Mouse (Mus musculus): ENCODE data around the gene Zdhhc6. TPM values are rescaled to one million over a fixed set of nuclear protein-coding genes. Genes with fewer than 3 reads are reported as not detected.

Zdhhc6 gene
- polyA plus RNA-seq, 1 experiment = 65.9 TPM

GRCm38 (mm10) chr19:55266786-55267185, 49.0 kb downstream of the Zdhhc6 start:
- TF ChIP-seq CTCF (IDR thresholded peaks at IDR 0.05; ENCODE audit: low read depth, low read length) (no peak), POLR2A (IDR thresholded peaks at IDR 0.05; ENCODE audit: insufficient read depth, low read length) (no peak), EP300 (IDR thresholded peaks at IDR 0.05; ENCODE audit: insufficient read depth, low read depth, low read length) (no peak)
- Histone ChIP-seq H3K36me3 (ENCODE audit: control insufficient read depth, insufficient read depth, low read length, poor library complexity, severe bottlenecking) (no peaks in the 10 kb centered on the region), H3K27ac (ENCODE audit: insufficient read depth, low read length) (no peak overlapping the region), H3K27me3 (ENCODE audit: control insufficient read depth, insufficient read depth, low read length, poor library complexity, severe bottlenecking) (no peaks in the 10 kb centered on the region), H3K9me3 (replicated peaks; ENCODE audit: control insufficient read depth, insufficient read depth, low read length, poor library complexity, severe bottlenecking) (no peaks in the 10 kb centered on the region), H3K9ac (ENCODE audit: low read depth, poor library complexity, severe bottlenecking) (no peak overlapping the region), H3K4me1 (ENCODE audit: control insufficient read depth, insufficient read depth, low read length) (peaks cover 6% of the 10 kb centered on the region), H3K4me3 (ENCODE audit: low read depth, low read length) (no peak overlapping the region)

GRCm38 (mm10) chr19:55265269-55265668, 50.6 kb downstream of the Zdhhc6 start:
- Histone ChIP-seq H3K27me3 (ENCODE audit: control insufficient read depth, insufficient read depth, low read length, poor library complexity, severe bottlenecking) (no peaks in the 10 kb centered on the region), H3K27ac (ENCODE audit: insufficient read depth, low read length) (no peak overlapping the region), H3K36me3 (ENCODE audit: control insufficient read depth, insufficient read depth, low read length, poor library complexity, severe bottlenecking) (no peaks in the 10 kb centered on the region), H3K4me3 (ENCODE audit: low read depth, low read length) (no peak overlapping the region), H3K9me3 (replicated peaks; ENCODE audit: control insufficient read depth, insufficient read depth, low read length, poor library complexity, severe bottlenecking) (no peaks in the 10 kb centered on the region), H3K9ac (ENCODE audit: low read depth, poor library complexity, severe bottlenecking) (no peak overlapping the region), H3K4me1 (ENCODE audit: control insufficient read depth, insufficient read depth, low read length) (peaks cover 2% of the 10 kb centered on the region)
- TF ChIP-seq POLR2A (IDR thresholded peaks at IDR 0.05; ENCODE audit: insufficient read depth, low read length) = no peak
- no peak for TF ChIP-seq EP300 (IDR thresholded peaks at IDR 0.05; ENCODE audit: insufficient read depth, low read depth, low read length)
- no peak for TF ChIP-seq CTCF (IDR thresholded peaks at IDR 0.05; ENCODE audit: low read depth, low read length)

GRCm38 (mm10) chr19:55260389-55261184, 55.2 kb downstream of the Zdhhc6 start:
- H3K4me1 ChIP-seq (ENCODE audit: control insufficient read depth, insufficient read depth, low read length) = no peaks in the 10 kb centered on the region
- H3K9ac ChIP-seq (ENCODE audit: low read depth, poor library complexity, severe bottlenecking) = no peak overlapping the region

GRCm38 (mm10) chr19:55258514-55258913, 57.3 kb downstream of the Zdhhc6 start:
- H3K9me3 ChIP-seq (replicated peaks; ENCODE audit: control insufficient read depth, insufficient read depth, low read length, poor library complexity, severe bottlenecking) = no peaks in the 10 kb centered on the region
- TF ChIP-seq EP300 (IDR thresholded peaks at IDR 0.05; ENCODE audit: insufficient read depth, low read depth, low read length) = no peak
- TF ChIP-seq POLR2A (IDR thresholded peaks at IDR 0.05; ENCODE audit: insufficient read depth, low read length) = no peak
- H3K4me1 ChIP-seq (ENCODE audit: control insufficient read depth, insufficient read depth, low read length) = peaks cover 2% of the 10 kb centered on the region
- no peaks in the 10 kb centered on the region for H3K27me3 ChIP-seq (ENCODE audit: control insufficient read depth, insufficient read depth, low read length, poor library complexity, severe bottlenecking)
- H3K9ac ChIP-seq (ENCODE audit: low read depth, poor library complexity, severe bottlenecking) = no peak overlapping the region
- no peak overlapping the region for H3K27ac ChIP-seq (ENCODE audit: insufficient read depth, low read length)
- H3K36me3 ChIP-seq (ENCODE audit: control insufficient read depth, insufficient read depth, low read length, poor library complexity, severe bottlenecking) = no peaks in the 10 kb centered on the region
- H3K4me3 ChIP-seq (ENCODE audit: low read depth, low read length) = no peak overlapping the region

More at GRCm38 (mm10) chr19:55260389-55261184, 55.2 kb downstream of the Zdhhc6 start:
- H3K4me3 ChIP-seq (ENCODE audit: low read depth, low read length) = no peak overlapping the region
- H3K27ac ChIP-seq (ENCODE audit: insufficient read depth, low read length) = no peak overlapping the region
- H3K36me3 ChIP-seq (ENCODE audit: control insufficient read depth, insufficient read depth, low read length, poor library complexity, severe bottlenecking) = no peaks in the 10 kb centered on the region
- no peaks in the 10 kb centered on the region for H3K27me3 ChIP-seq (ENCODE audit: control insufficient read depth, insufficient read depth, low read length, poor library complexity, severe bottlenecking)
- TF ChIP-seq EP300 (IDR thresholded peaks at IDR 0.05; ENCODE audit: insufficient read depth, low read depth, low read length) (no peak), CTCF (IDR thresholded peaks at IDR 0.05; ENCODE audit: low read depth, low read length) (no peak), POLR2A (IDR thresholded peaks at IDR 0.05; ENCODE audit: insufficient read depth, low read length) (no peak)
- no peaks in the 10 kb centered on the region for H3K9me3 ChIP-seq (replicated peaks; ENCODE audit: control insufficient read depth, insufficient read depth, low read length, poor library complexity, severe bottlenecking)

- no peak overlapping the region for H3K4me3 ChIP-seq (ENCODE audit: low read depth, low read length)
- H3K9me3 ChIP-seq (replicated peaks; ENCODE audit: control insufficient read depth, insufficient read depth, low read length, poor library complexity, severe bottlenecking) = no peaks in the 10 kb centered on the region
- H3K4me1 ChIP-seq (ENCODE audit: control insufficient read depth, insufficient read depth, low read length) = peaks cover 2% of the 10 kb centered on the region
- no peaks in the 10 kb centered on the region for H3K36me3 ChIP-seq (ENCODE audit: control insufficient read depth, insufficient read depth, low read length, poor library complexity, severe bottlenecking)
- H3K9ac ChIP-seq (ENCODE audit: low read depth, poor library complexity, severe bottlenecking) = no peak overlapping the region
- no peak overlapping the region for H3K27ac ChIP-seq (ENCODE audit: insufficient read depth, low read length)
- H3K27me3 ChIP-seq (ENCODE audit: control insufficient read depth, insufficient read depth, low read length, poor library complexity, severe bottlenecking) = no peaks in the 10 kb centered on the region
- TF ChIP-seq POLR2A (IDR thresholded peaks at IDR 0.05; ENCODE audit: insufficient read depth, low read length) (no peak), CTCF (IDR thresholded peaks at IDR 0.05; ENCODE audit: low read depth, low read length) (no peak), EP300 (IDR thresholded peaks at IDR 0.05; ENCODE audit: insufficient read depth, low read depth, low read length) (no peak)
Observed at GRCm38 (mm10) chr19:55257656-55258375, 58.0 kb downstream of the Zdhhc6 start.

GRCm38 (mm10) chr19:55256156-55256555, 59.7 kb downstream of the Zdhhc6 start:
- no peak overlapping the region for H3K9ac ChIP-seq (ENCODE audit: low read depth, poor library complexity, severe bottlenecking)
- TF ChIP-seq EP300 (IDR thresholded peaks at IDR 0.05; ENCODE audit: insufficient read depth, low read depth, low read length) (no peak), CTCF (IDR thresholded peaks at IDR 0.05; ENCODE audit: low read depth, low read length) (no peak), POLR2A (IDR thresholded peaks at IDR 0.05; ENCODE audit: insufficient read depth, low read length) (no peak)
- no peak overlapping the region for H3K4me3 ChIP-seq (ENCODE audit: low read depth, low read length)
- H3K27me3 ChIP-seq (ENCODE audit: control insufficient read depth, insufficient read depth, low read length, poor library complexity, severe bottlenecking) = no peaks in the 10 kb centered on the region
- H3K9me3 ChIP-seq (replicated peaks; ENCODE audit: control insufficient read depth, insufficient read depth, low read length, poor library complexity, severe bottlenecking) = peaks cover 3% of the 10 kb centered on the region
- peaks cover 2% of the 10 kb centered on the region for H3K4me1 ChIP-seq (ENCODE audit: control insufficient read depth, insufficient read depth, low read length)
- H3K36me3 ChIP-seq (ENCODE audit: control insufficient read depth, insufficient read depth, low read length, poor library complexity, severe bottlenecking) = no peaks in the 10 kb centered on the region
- H3K27ac ChIP-seq (ENCODE audit: insufficient read depth, low read length) = no peak overlapping the region
